Mouse (Mus musculus) liver, adult 2 months (tissue): ENCODE results near the gene Rcn3. TPM values are rescaled to one million over a fixed set of nuclear protein-coding genes. Genes with fewer than 3 reads are reported as not detected.

Experiments used
- DNase-seq: peaks from one replicate; pipeline ENCODE4 v3.0.0-alpha.2; 2011; ENCODE audit warnings: low read depth, low spot score; ENCODE audit errors: extremely low read depth
- H3K27ac ChIP-seq: fragments of 200-500 bp; replicated peaks from 2 replicates; pipeline ENCODE4 v1.5.1; 2012; ENCODE audit warnings: low read depth, mild to moderate bottlenecking, control low read depth, inconsistent platforms, low read length; ENCODE audit not compliant: insufficient read depth
- H3K27me3 ChIP-seq: fragments of 200-500 bp; 2 replicates; pipeline ENCODE4 v1.6.1; 2012; ENCODE audit warnings: mild to moderate bottlenecking, moderate library complexity, low read length, inconsistent platforms; ENCODE audit not compliant: control insufficient read depth, insufficient read depth
- H3K36me3 ChIP-seq: fragments of 200-500 bp; 2 replicates; pipeline ENCODE4 v1.6.1; 2012; ENCODE audit warnings: low read length, inconsistent platforms; ENCODE audit not compliant: control insufficient read depth, insufficient read depth
- H3K4me1 ChIP-seq: fragments of 200-500 bp; 2 replicates; pipeline ENCODE4 v1.6.1; 2011; ENCODE audit warnings: low read length; ENCODE audit not compliant: control insufficient read depth, insufficient read depth
- H3K4me3 ChIP-seq: fragments of 200-500 bp; 2 replicates; pipeline ENCODE4 v1.5.1; 2011; ENCODE audit warnings: low read depth, mild to moderate bottlenecking, control low read depth, low read length, moderate library complexity; ENCODE audit not compliant: insufficient read depth
- H3K79me2 ChIP-seq: fragments of 200-500 bp; 2 replicates; pipeline ENCODE4 v1.6.1; 2012; ENCODE audit warnings: inconsistent platforms, mild to moderate bottlenecking, low read length, moderate library complexity; ENCODE audit not compliant: control insufficient read depth, insufficient read depth
- H3K9ac ChIP-seq: fragments of 200-500 bp; 2 replicates; pipeline ENCODE4 v1.6.1; 2012; ENCODE audit warnings: low read depth, mild to moderate bottlenecking, control low read depth, inconsistent platforms, low read length
- CTCF ChIP-seq: fragments of 200-500 bp; IDR thresholded peaks from 2 replicates; pipeline ENCODE4 v1.5.1; 2011; ENCODE audit warnings: low read depth, low read length, control low read depth
- POLR2A ChIP-seq: fragments of 200-500 bp; IDR thresholded peaks from 2 replicates; pipeline ENCODE4 v1.6.1; 2011; ENCODE audit warnings: low read length, control low read depth; ENCODE audit not compliant: insufficient read depth; ENCODE audit errors: extremely low read depth
- WGBS: fragments of 180-500 bp; shearing (Covaris S2); methylation state at CpG from one replicate; pipeline ENCODE4 v1.1.7; 2018; 5-methylcytosine and 5-hydroxymethylcytosine counted together
- polyA plus RNA-seq: library from polyadenylated mRNA; depleted of rRNA; stranded (reverse); fragments of >200 nt; gene quantifications from 2 replicates; pipeline ENCODE4 v1.2.3, GENCODE M21; 2012
- total RNA-seq: library from RNA; depleted of rRNA; stranded (reverse); fragments of >200 nt; gene quantifications from 2 replicates; pipeline ENCODE4 v1.2.3, GENCODE M21; 2014

The Rcn3 gene
- total and polyA plus RNA-seq, 2 experiments, result 6.7 to 14.9 TPM

- no peak for DNase-seq
- Histone ChIP-seq H3K79me2 (peaks cover 11% of the 10 kb centered on the region), H3K4me3 (no peak overlapping the region), H3K4me1 (peaks cover 7% of the 10 kb centered on the region), H3K27me3 (no peaks in the 10 kb centered on the region), H3K9ac (no peak overlapping the region), H3K36me3 (0 out of 2 replicates have a peak, but pooled peaks cover 2% of the 10 kb centered on the region), H3K27ac (no peak overlapping the region)
- WGBS, result 94% methylated on average over 23 of the region's 23 CpGs
- TF ChIP-seq CTCF, result no peak
- TF ChIP-seq POLR2A, result no peak
These were observed 42.9 kb downstream of the Rcn3 start for GRCm38 (mm10) chr7:45048923-45049657.

GRCm38 (mm10) chr7:45048001-45048890 is 43.8 kb downstream of the Rcn3 start:
- H3K4me1 ChIP-seq, result peaks cover 7% of the 10 kb centered on the region
- peaks cover 11% of the 10 kb centered on the region for H3K79me2 ChIP-seq
- no peak overlapping the region for H3K4me3 ChIP-seq
- no peak overlapping the region for H3K9ac ChIP-seq
- H3K27ac ChIP-seq, result no peak overlapping the region
- WGBS, result 95% methylated on average over 38 of the region's 38 CpGs
- peaks cover 5% of the 10 kb centered on the region; the same call in 1 of the 2 replicates for H3K36me3 ChIP-seq
- DNase-seq, result no peak
- no peaks in the 10 kb centered on the region for H3K27me3 ChIP-seq
- TF ChIP-seq CTCF (no peak), POLR2A (no peak)

GRCm38 (mm10) chr7:45047491-45047890 is 44.5 kb downstream of the Rcn3 start:
- 99% methylated on average over 14 of the region's 14 CpGs for WGBS
- Histone ChIP-seq H3K4me1 (peaks cover 7% of the 10 kb centered on the region), H3K4me3 (no peak overlapping the region)

GRCm38 (mm10) chr7:45046853-45047350 is 45.1 kb downstream of the Rcn3 start:
- Histone ChIP-seq H3K27me3 (no peaks in the 10 kb centered on the region), H3K36me3 (peaks cover 10% of the 10 kb centered on the region; the same call in 1 of the 2 replicates), H3K79me2 (peaks cover 8% of the 10 kb centered on the region), H3K9ac (no peak overlapping the region), H3K4me1 (peaks cover 6% of the 10 kb centered on the region), H3K4me3 (no peak overlapping the region), H3K27ac (no peak overlapping the region)
- TF ChIP-seq CTCF (no peak), POLR2A (no peak)
- WGBS, result 95% methylated on average over 26 of the region's 26 CpGs
- DNase-seq, result no peak

More at GRCm38 (mm10) chr7:45047491-45047890, 44.5 kb downstream of the Rcn3 start:
- Histone ChIP-seq H3K27ac (no peak overlapping the region), H3K79me2 (peaks cover 11% of the 10 kb centered on the region), H3K36me3 (peaks cover 5% of the 10 kb centered on the region; the same call in 1 of the 2 replicates), H3K27me3 (no peaks in the 10 kb centered on the region), H3K9ac (no peak overlapping the region)
- TF ChIP-seq CTCF (no peak), POLR2A (no peak)
- no peak for DNase-seq

GRCm38 (mm10) chr7:45045741-45046140 is 46.3 kb downstream of the Rcn3 start:
- 95% methylated on average over 22 of the region's 22 CpGs for WGBS
- no peak overlapping the region for H3K4me3 ChIP-seq
- H3K4me1 ChIP-seq, result no peaks in the 10 kb centered on the region
- no peak overlapping the region for H3K9ac ChIP-seq
- no peaks in the 10 kb centered on the region for H3K27me3 ChIP-seq
- H3K27ac ChIP-seq, result no peak overlapping the region
- H3K36me3 ChIP-seq, result peaks cover 10% of the 10 kb centered on the region; the same call in 1 of the 2 replicates
- no peak for DNase-seq
- peaks cover 5% of the 10 kb centered on the region for H3K79me2 ChIP-seq
- TF ChIP-seq POLR2A (no peak), CTCF (no peak)

- no peak overlapping the region for H3K9ac ChIP-seq
- WGBS, result 94% methylated on average over 14 of the region's 14 CpGs
- no peak overlapping the region for H3K27ac ChIP-seq
- peaks cover 1% of the 10 kb centered on the region for H3K79me2 ChIP-seq
- H3K4me1 ChIP-seq, result no peaks in the 10 kb centered on the region
- H3K36me3 ChIP-seq, result peaks cover 11% of the 10 kb centered on the region; the same call in 1 of the 2 replicates
- no peak overlapping the region for H3K4me3 ChIP-seq
- no peaks in the 10 kb centered on the region for H3K27me3 ChIP-seq
- no peak for DNase-seq
- TF ChIP-seq POLR2A, result no peak
- no peak for TF ChIP-seq CTCF
These were observed 48.7 kb downstream of the Rcn3 start for GRCm38 (mm10) chr7:45043307-45043706.
